18 mouse cellular contexts compared by ENCODE assay signal in genomic region chr5:111396199-111396598, GRCm38 (mm10). TPM values are rescaled to one million over a fixed set of nuclear protein-coding genes. Genes with fewer than 3 reads are reported as not detected.
DNase-seq lines count a peak whose midpoint lies in the region; ATAC-seq and TF ChIP-seq lines count a peak whose summit lies in the region.
"Had no signal": no experiment of that assay in that cellular context is flagged by ENCODE, and none has a peak within 500 bp of the region (broad histone marks: within the 10 kb centered on the region; RNA-seq: fewer than 3 reads in every experiment).

No protein-coding gene starts in this region.

- H3K27me3 ChIP-seq in liver, embryonic 14.5 days (ENCODE audit: control insufficient read depth, insufficient read depth, low read length): no peaks in the 10 kb centered on the region
- no peaks in the 10 kb centered on the region for H3K27me3 ChIP-seq in embryonic facial prominence, embryonic 13.5 days
- no peaks in the 10 kb centered on the region for H3K27me3 ChIP-seq in limb, embryonic 15.5 days

- no peaks in the 10 kb centered on the region; a peak in 1 of 4 replicates for H3K4me1 ChIP-seq in liver, embryonic 14.5 days (replicated peaks; ENCODE audit: control insufficient read depth in 2 of 2, insufficient read depth in 2 of 2, low read length in 1 of 2)
- H3K4me1 ChIP-seq in embryonic facial prominence, embryonic 13.5 days: peaks cover 94% of the 10 kb centered on the region
- peaks cover 82% of the 10 kb centered on the region for H3K4me1 ChIP-seq in limb, embryonic 15.5 days

- H3K9me3 ChIP-seq in liver, embryonic 14.5 days (ENCODE audit: control insufficient read depth, low read length): no peaks in the 10 kb centered on the region
- H3K9me3 ChIP-seq in embryonic facial prominence, embryonic 13.5 days: no peaks in the 10 kb centered on the region
- H3K9me3 ChIP-seq in limb, embryonic 15.5 days: no peaks in the 10 kb centered on the region
- H3K9me3 ChIP-seq: midbrain, embryonic 13.5 days had no signal

- no peak for ATAC-seq in liver, embryonic 14.5 days (ENCODE audit: insufficient read depth)
- no peak for ATAC-seq in embryonic facial prominence, embryonic 13.5 days (ENCODE audit: insufficient number of reproducible peaks, insufficient read depth, low FRiP score, low TSS enrichment, low read depth)
- no peak for ATAC-seq in limb, embryonic 15.5 days (ENCODE audit: insufficient number of reproducible peaks, low FRiP score, low TSS enrichment, low read depth)
- ATAC-seq: inflammation-experienced regulatory T-cells, adult 6 months; midbrain, embryonic 13.5 days had no signal

- no peak overlapping the region for H3K4me3 ChIP-seq in liver, embryonic 14.5 days (ENCODE audit: insufficient read depth in 1 of 2, low read depth in 2 of 2, low read length in 2 of 2)
- no peak overlapping the region for H3K4me3 ChIP-seq in embryonic facial prominence, embryonic 13.5 days
- H3K4me3 ChIP-seq in limb, embryonic 15.5 days: no peak overlapping the region
- H3K4me3 ChIP-seq: midbrain, embryonic 13.5 days had no signal

- no peak for TF ChIP-seq EP300 in liver, embryonic 14.5 days (IDR thresholded peaks at IDR 0.05; ENCODE audit: low read depth)

- no peak overlapping the region for H3K9ac ChIP-seq in liver, embryonic 14.5 days (replicated peaks)
- no peak overlapping the region for H3K9ac ChIP-seq in embryonic facial prominence, embryonic 13.5 days
- no peak overlapping the region for H3K9ac ChIP-seq in limb, embryonic 15.5 days
- H3K9ac ChIP-seq: midbrain, embryonic 13.5 days had no signal

- intact Hi-C loops in heart, postnatal 36 days (cut with DNase I): no loop called here

- WGBS in liver, embryonic 14.5 days (ENCODE audit: insufficient replicate concordance): 64% methylated on average over 4 of the region's 4 CpGs
- 73% methylated on average over 4 of the region's 4 CpGs for WGBS in embryonic facial prominence, embryonic 13.5 days
- 64% methylated on average over 4 of the region's 4 CpGs for WGBS in limb, embryonic 15.5 days

- no peak overlapping the region for H3K4me2 ChIP-seq in liver, embryonic 14.5 days (ENCODE audit: low read depth)
- H3K4me2 ChIP-seq in embryonic facial prominence, embryonic 13.5 days: peak overlapping the region; percentile 20; the same call in 1 of the 2 replicates
- no peak overlapping the region for H3K4me2 ChIP-seq in limb, embryonic 15.5 days
- H3K4me2 ChIP-seq: midbrain, embryonic 13.5 days had no signal

- H3K27ac ChIP-seq in liver, embryonic 14.5 days: no peak overlapping the region
- peak overlapping the region; percentile 90 for H3K27ac ChIP-seq in embryonic facial prominence, embryonic 13.5 days
- H3K27ac ChIP-seq in limb, embryonic 15.5 days: peak overlapping the region; percentile 78
- H3K27ac ChIP-seq: midbrain, embryonic 13.5 days had no signal

- no peaks in the 10 kb centered on the region for H3K36me3 ChIP-seq in liver, embryonic 14.5 days (replicated peaks; ENCODE audit: control insufficient read depth, insufficient read depth, low read depth)
- H3K36me3 ChIP-seq in embryonic facial prominence, embryonic 13.5 days: no peaks in the 10 kb centered on the region
- no peaks in the 10 kb centered on the region for H3K36me3 ChIP-seq in limb, embryonic 15.5 days
- H3K36me3 ChIP-seq: midbrain, embryonic 13.5 days had no signal

- DNase-seq in liver, embryonic 14.5 days (ENCODE audit: low read depth in 3 of 3, low spot score in 3 of 3): no peak
- DNase-seq in liver (no peak), ZHBTc4 (ENCODE audit: low read depth, low spot score) (peak; percentile 70)
- no peak for DNase-seq in natural killer cell, adult 2 months (ENCODE audit: low spot score in 2 of 2)
- no peak for DNase-seq in heart, postnatal 36 days
- DNase-seq: adrenal gland, postnatal 10 days; cerebellum, postnatal 14 days; gastrocnemius, postnatal 36 days; kidney, postnatal 14 days; left cerebral cortex, postnatal 4 days; lung, postnatal 10 days; right cerebral cortex, postnatal 25 days; thymus, postnatal 25 days had no signal

- TF ChIP-seq CTCF in liver, embryonic 14.5 days (IDR thresholded peaks at IDR 0.05; ENCODE audit: low read depth): 0 out of 2 replicates have a peak, but pooled peaks have one; percentile 15

RNA-seq across cellular contexts. Expression of gene Mn1, which starts 21.0 kb away (rescaled TPM):
- 0.44 and 0.52 TPM in 2 replicates for polyA plus RNA-seq in liver, embryonic 14.5 days (2012; rRNA removed)
- 0.81 and 0.99 TPM in 2 replicates for polyA plus RNA-seq in liver, embryonic 14.5 days (2014; fragmentation: Nextera tagmentation; extraction: Ambion mirVana)
- polyA plus RNA-seq in embryonic facial prominence, embryonic 13.5 days (2015; fragmentation: Nextera tagmentation; extraction: Ambion mirVana): 46.6 and 51.3 TPM in 2 replicates
- polyA plus RNA-seq in limb, embryonic 15.5 days (2015; fragmentation: Nextera tagmentation; extraction: Ambion mirVana): 14.7 and 16.9 TPM in 2 replicates
- total RNA-seq in heart, postnatal 36 days (2021): 10 to 100 TPM; 15.2 to 20.2 TPM
- total RNA-seq: CH12.LX had no signal
- polyA plus RNA-seq: inflammation-experienced regulatory T-cells, adult 6 months had no signal
